Mouse (Mus musculus) kidney, postnatal 0 days (tissue): Measurements from ENCODE around the gene Dynlt1a. TPM values are rescaled to one million over a fixed set of nuclear protein-coding genes. Genes with fewer than 3 reads are reported as not detected.
A peak's percentile ranks its signal among the peaks of the same experiment; 100 is the strongest.
"Not testable (repeated sequence)": the region's sequence is repeated elsewhere in the genome, so short reads cannot be mapped to it uniquely, and the experiment has no call there.

ENCODE experiments used
- ATAC-seq: fragments of 200-750 bp; cut with Nextera tagmentation; replicated peaks from 2 replicates; pipeline ENCODE4 v1.8.0; 2017; ENCODE audit warnings: low read depth, moderate number of reproducible peaks, moderate TSS enrichment, moderate library complexity; ENCODE audit not compliant: low FRiP score
- DNase-seq: peaks from one replicate; pipeline ENCODE4 v3.0.0-alpha.2; 2016; ENCODE audit warnings: low spot score
- H3K27ac ChIP-seq: fragments of 300-500 bp; sonication (generic); 2 replicates; pipeline ENCODE4 v1.5.1; 2014; ENCODE audit warnings: mild to moderate bottlenecking
- H3K27me3 ChIP-seq: fragments of 300-500 bp; sonication (generic); 2 replicates; pipeline ENCODE4 v1.6.1; 2014; ENCODE audit warnings: low read length, mixed read lengths; ENCODE audit not compliant: insufficient read depth
- H3K36me3 ChIP-seq: fragments of 300-500 bp; sonication (generic); 2 replicates; pipeline ENCODE4 v1.6.1; 2014; ENCODE audit warnings: low read length, mixed read lengths; ENCODE audit not compliant: insufficient read depth
- H3K4me1 ChIP-seq: fragments of 300-500 bp; sonication (generic); replicated peaks from 2 replicates; pipeline ENCODE4 v1.6.1; 2014; ENCODE audit warnings: antibody characterized with exemption, low read length, mixed read lengths; ENCODE audit not compliant: insufficient read depth
- H3K4me2 ChIP-seq: fragments of 300-500 bp; sonication (generic); 2 replicates; pipeline ENCODE4 v1.6.1; 2014; ENCODE audit warnings: mild to moderate bottlenecking, low read length, moderate library complexity, mixed read lengths
- H3K4me3 ChIP-seq: fragments of 300-500 bp; sonication (generic); replicated peaks from 2 replicates; pipeline ENCODE4 v1.5.1; 2014; ENCODE audit warnings: low read depth, low read length
- H3K9ac ChIP-seq: fragments of 300-500 bp; sonication (generic); 2 replicates; pipeline ENCODE4 v1.6.1; 2014; ENCODE audit warnings: low read depth, low read length
- H3K9me3 ChIP-seq: fragments of 300-500 bp; sonication (generic); replicated peaks from 2 replicates; pipeline ENCODE4 v1.6.1; 2016; ENCODE audit warnings: low read length, inconsistent platforms, mixed read lengths
- WGBS: fragments of 180-500 bp; shearing (Covaris S2); extraction: QIAGEN DNeasy Blood & Tissue Kit; methylation state at CpG from one replicate; pipeline ENCODE4 v1.1.7; 2014; 5-methylcytosine and 5-hydroxymethylcytosine counted together
- polyA plus RNA-seq: library from polyadenylated mRNA; unstranded; fragments of >200 nt; fragmentation: Nextera tagmentation; extraction: Ambion mirVana; gene quantifications from 2 replicates; pipeline ENCODE4 v1.2.1, GENCODE M21; 2015

The Dynlt1a gene
- 9.2 and 9.6 TPM in 2 replicates for polyA plus RNA-seq

GRCm38 (mm10) chr17:6317339-6317985 lies at the start of gene Dynlt1a:
Gene Dynlt1a (minus strand): TSS chr17:6317500.
- DNase-seq (peak; percentile 91), ATAC-seq (peak; percentile 96)
- H3K36me3 ChIP-seq, H3K9me3 ChIP-seq, H3K9ac ChIP-seq, H3K27me3 ChIP-seq, H3K4me1 ChIP-seq, H3K27ac ChIP-seq: not testable (repeated sequence)
- WGBS, result 7% methylated on average over 23 of the region's 23 CpGs
- Histone ChIP-seq H3K4me2 (peak within 1 kb of the TSS; percentile 53), H3K4me3 (peak within 1 kb of the TSS; percentile 28)

DNA sequence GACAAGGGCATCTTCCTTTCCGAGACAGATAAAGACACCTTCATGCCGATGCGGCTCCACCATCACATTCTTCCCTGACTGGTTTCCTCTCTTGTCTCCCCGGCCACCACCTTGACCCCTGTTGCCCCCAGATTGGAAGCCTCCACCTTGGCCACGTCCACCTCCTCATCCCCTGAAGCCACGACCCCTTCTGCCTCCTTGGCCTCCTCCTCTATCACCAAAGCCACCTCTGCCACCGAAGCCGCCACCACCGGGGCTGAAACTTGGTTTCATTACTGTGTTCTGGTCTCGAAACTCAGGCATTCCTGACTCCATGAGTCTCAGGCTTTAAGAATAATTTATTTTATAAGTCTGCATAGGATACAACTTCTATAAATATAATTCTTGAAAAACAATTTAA lies 38.0 kb upstream of the Dynlt1a start:
- ATAC-seq, H3K4me2 ChIP-seq, H3K27ac ChIP-seq, H3K9ac ChIP-seq, DNase-seq, H3K27me3 ChIP-seq, H3K4me1 ChIP-seq, H3K36me3 ChIP-seq, H3K4me3 ChIP-seq, H3K9me3 ChIP-seq: not testable (repeated sequence)
- 85% methylated on average over 10 of the region's 10 CpGs for WGBS

GRCm38 (mm10) chr17:6342606-6343294 lies 25.4 kb upstream of the Dynlt1a start:
- H3K27me3 ChIP-seq, DNase-seq, H3K4me3 ChIP-seq, H3K4me1 ChIP-seq, H3K9ac ChIP-seq, H3K4me2 ChIP-seq, ATAC-seq, H3K27ac ChIP-seq, H3K9me3 ChIP-seq, H3K36me3 ChIP-seq: not testable (repeated sequence)
- no CpG with 5 or more reads among the region's 12 CpGs for WGBS

DNA sequence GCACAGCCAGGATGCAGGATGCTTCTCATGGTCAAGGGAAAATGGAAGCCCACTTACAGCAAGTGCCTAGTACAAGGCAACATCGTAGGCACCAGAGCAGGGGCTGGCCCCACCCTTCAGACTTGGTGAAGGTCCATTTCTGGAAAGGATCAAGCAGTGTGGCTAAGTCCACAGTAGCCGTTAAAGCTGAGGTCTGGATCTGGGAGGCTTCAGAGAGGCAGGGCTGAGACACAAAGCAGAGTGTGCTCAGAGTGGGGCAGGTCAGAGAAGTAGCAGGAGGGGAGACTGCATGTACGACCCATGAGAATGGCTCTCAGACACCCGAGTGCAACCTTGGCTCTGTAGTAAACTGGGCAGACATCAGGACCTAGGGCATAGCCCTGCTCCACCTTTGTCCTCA lies 11.7 kb upstream of the Dynlt1a start:
- not testable (repeated sequence) for H3K4me2 ChIP-seq, ATAC-seq, H3K27me3 ChIP-seq, H3K4me1 ChIP-seq, H3K9ac ChIP-seq, H3K36me3 ChIP-seq, H3K9me3 ChIP-seq, H3K27ac ChIP-seq, H3K4me3 ChIP-seq, DNase-seq
- WGBS, result 71% methylated on average over 3 of the region's 4 CpGs

- WGBS, result 88% methylated on average over 6 of the region's 7 CpGs
- H3K4me2 ChIP-seq, H3K4me3 ChIP-seq, H3K27me3 ChIP-seq, H3K4me1 ChIP-seq, H3K9ac ChIP-seq, ATAC-seq, H3K9me3 ChIP-seq, H3K36me3 ChIP-seq, H3K27ac ChIP-seq, DNase-seq: not testable (repeated sequence)
Measured at GRCm38 (mm10) chr17:6327554-6327953, 10.3 kb upstream of the Dynlt1a start.

GRCm38 (mm10) chr17:6325543-6325942 lies 8.2 kb upstream of the Dynlt1a start:
- not testable (repeated sequence) for H3K4me3 ChIP-seq, H3K36me3 ChIP-seq, H3K9ac ChIP-seq, ATAC-seq, H3K9me3 ChIP-seq, DNase-seq, H3K4me1 ChIP-seq, H3K27ac ChIP-seq, H3K27me3 ChIP-seq, H3K4me2 ChIP-seq
- 59% methylated on average over 6 of the region's 6 CpGs for WGBS

- not testable (repeated sequence) for ATAC-seq, H3K4me1 ChIP-seq, H3K4me2 ChIP-seq, DNase-seq, H3K27ac ChIP-seq, H3K9me3 ChIP-seq, H3K4me3 ChIP-seq, H3K9ac ChIP-seq, H3K27me3 ChIP-seq, H3K36me3 ChIP-seq
- 60% methylated on average over 10 of the region's 10 CpGs for WGBS
Measured at GRCm38 (mm10) chr17:6325021-6325420, 7.7 kb upstream of the Dynlt1a start.

- DNase-seq, H3K27ac ChIP-seq, ATAC-seq, H3K9ac ChIP-seq, H3K36me3 ChIP-seq, H3K4me1 ChIP-seq, H3K9me3 ChIP-seq, H3K4me3 ChIP-seq, H3K27me3 ChIP-seq, H3K4me2 ChIP-seq: not testable (repeated sequence)
- no CpG with 5 or more reads among the region's 10 CpGs for WGBS
Measured at GRCm38 (mm10) chr17:6321778-6322101, 4.4 kb upstream of the Dynlt1a start.

GRCm38 (mm10) chr17:6321081-6321777 lies 3.9 kb upstream of the Dynlt1a start:
- H3K27me3 ChIP-seq, H3K4me2 ChIP-seq, H3K27ac ChIP-seq, H3K9me3 ChIP-seq, H3K4me1 ChIP-seq, ATAC-seq, DNase-seq, H3K9ac ChIP-seq, H3K36me3 ChIP-seq, H3K4me3 ChIP-seq: not testable (repeated sequence)
- under 1% methylated on average over 11 of the region's 60 CpGs for WGBS
